Mouse (Mus musculus): ENCODE measurements around the gene Gcnt2. TPM values are rescaled to one million over a fixed set of nuclear protein-coding genes. Genes with fewer than 3 reads are reported as not detected.

Gene Gcnt2
- polyA plus RNA-seq, 1 experiment from 2014 or later, result 5.1 TPM

GRCm38 (mm10) chr13:40859225-40859624, 329 bp upstream of the Gcnt2 start:
- no peak overlapping the region for H3K4me3 ChIP-seq (replicated peaks; ENCODE audit: low read length)
- no peak for ATAC-seq
- peaks cover 10% of the 10 kb centered on the region for H3K4me1 ChIP-seq (replicated peaks; ENCODE audit: control insufficient read depth, insufficient read depth, low read length)
- H3K4me2 ChIP-seq (ENCODE audit: low read length), result no peak overlapping the region
- no peaks in the 10 kb centered on the region for H3K27me3 ChIP-seq (replicated peaks; ENCODE audit: control insufficient read depth, insufficient read depth, low read length)
- no peaks in the 10 kb centered on the region for H3K9me3 ChIP-seq (ENCODE audit: control insufficient read depth, low read length)
- no peak overlapping the region for H3K9ac ChIP-seq (replicated peaks; ENCODE audit: low read depth, low read length)
- H3K36me3 ChIP-seq (ENCODE audit: control insufficient read depth, insufficient read depth), result no peaks in the 10 kb centered on the region
- 80% methylated on average over 8 of the region's 8 CpGs for whole genome bisulfite sequencing
- no peak overlapping the region for H3K27ac ChIP-seq (ENCODE audit: low read length)

GRCm38 (mm10) chr13:40863006-40863405, 3.5 kb downstream of the Gcnt2 start:
- no peaks in the 10 kb centered on the region for H3K36me3 ChIP-seq (ENCODE audit: control insufficient read depth, insufficient read depth)
- H3K9me3 ChIP-seq (ENCODE audit: control insufficient read depth, low read length), result no peaks in the 10 kb centered on the region
- no peak overlapping the region for H3K4me2 ChIP-seq (ENCODE audit: low read length)
- H3K9ac ChIP-seq (replicated peaks; ENCODE audit: low read depth, low read length), result no peak overlapping the region
- ATAC-seq, result no peak
- no peak overlapping the region for H3K4me3 ChIP-seq (replicated peaks; ENCODE audit: low read length)
- 89% methylated on average over 9 of the region's 9 CpGs for WGBS
- no peak overlapping the region for H3K27ac ChIP-seq (ENCODE audit: low read length)
- peaks cover 5% of the 10 kb centered on the region; the same call in 1 of the 2 replicates for H3K4me1 ChIP-seq (replicated peaks; ENCODE audit: control insufficient read depth, insufficient read depth, low read length)
- no peaks in the 10 kb centered on the region for H3K27me3 ChIP-seq (replicated peaks; ENCODE audit: control insufficient read depth, insufficient read depth, low read length)

- Histone ChIP-seq H3K4me1 (replicated peaks; ENCODE audit: control insufficient read depth, insufficient read depth, low read length) (no peaks in the 10 kb centered on the region), H3K9ac (replicated peaks; ENCODE audit: low read depth, low read length) (no peak overlapping the region), H3K4me2 (ENCODE audit: low read length) (no peak overlapping the region), H3K36me3 (ENCODE audit: control insufficient read depth, insufficient read depth) (no peaks in the 10 kb centered on the region), H3K9me3 (ENCODE audit: control insufficient read depth, low read length) (no peaks in the 10 kb centered on the region), H3K27ac (ENCODE audit: low read length) (no peak overlapping the region), H3K27me3 (replicated peaks; ENCODE audit: control insufficient read depth, insufficient read depth, low read length) (no peaks in the 10 kb centered on the region), H3K4me3 (replicated peaks; ENCODE audit: low read length) (no peak overlapping the region)
- no peak for ATAC-seq
- 38% methylated on average over 13 of the region's 16 CpGs for WGBS
Measured at GRCm38 (mm10) chr13:40868844-40869587, 9.5 kb downstream of the Gcnt2 start.

GRCm38 (mm10) chr13:40874021-40874420, 14.5 kb downstream of the Gcnt2 start:
- Histone ChIP-seq H3K4me2 (ENCODE audit: low read length) (no peak overlapping the region), H3K9me3 (ENCODE audit: control insufficient read depth, low read length) (no peaks in the 10 kb centered on the region), H3K27ac (ENCODE audit: low read length) (no peak overlapping the region), H3K4me1 (replicated peaks; ENCODE audit: control insufficient read depth, insufficient read depth, low read length) (no peaks in the 10 kb centered on the region), H3K36me3 (ENCODE audit: control insufficient read depth, insufficient read depth) (no peaks in the 10 kb centered on the region), H3K4me3 (replicated peaks; ENCODE audit: low read length) (no peak overlapping the region), H3K27me3 (replicated peaks; ENCODE audit: control insufficient read depth, insufficient read depth, low read length) (no peaks in the 10 kb centered on the region), H3K9ac (replicated peaks; ENCODE audit: low read depth, low read length) (no peak overlapping the region)
- no peak for ATAC-seq
- WGBS, result 86% methylated on average over 5 of the region's 5 CpGs

- WGBS, result 94% methylated on average over 5 of the region's 5 CpGs
- no peaks in the 10 kb centered on the region for H3K4me1 ChIP-seq (replicated peaks; ENCODE audit: control insufficient read depth, insufficient read depth, low read length)
- no peaks in the 10 kb centered on the region for H3K9me3 ChIP-seq (ENCODE audit: control insufficient read depth, low read length)
- no peak overlapping the region for H3K9ac ChIP-seq (replicated peaks; ENCODE audit: low read depth, low read length)
- H3K27ac ChIP-seq (ENCODE audit: low read length), result no peak overlapping the region
- H3K4me2 ChIP-seq (ENCODE audit: low read length), result no peak overlapping the region
- no peak for ATAC-seq
- no peaks in the 10 kb centered on the region for H3K36me3 ChIP-seq (ENCODE audit: control insufficient read depth, insufficient read depth)
- no peaks in the 10 kb centered on the region for H3K27me3 ChIP-seq (replicated peaks; ENCODE audit: control insufficient read depth, insufficient read depth, low read length)
- no peak overlapping the region for H3K4me3 ChIP-seq (replicated peaks; ENCODE audit: low read length)
Measured at GRCm38 (mm10) chr13:40875415-40875814, 15.9 kb downstream of the Gcnt2 start.

GRCm38 (mm10) chr13:40877589-40877988, 18.0 kb downstream of the Gcnt2 start:
- Histone ChIP-seq H3K4me1 (replicated peaks; ENCODE audit: control insufficient read depth, insufficient read depth, low read length) (no peaks in the 10 kb centered on the region), H3K27ac (ENCODE audit: low read length) (no peak overlapping the region), H3K4me2 (ENCODE audit: low read length) (no peak overlapping the region), H3K9ac (replicated peaks; ENCODE audit: low read depth, low read length) (no peak overlapping the region), H3K27me3 (replicated peaks; ENCODE audit: control insufficient read depth, insufficient read depth, low read length) (no peaks in the 10 kb centered on the region), H3K9me3 (ENCODE audit: control insufficient read depth, low read length) (no peaks in the 10 kb centered on the region), H3K4me3 (replicated peaks; ENCODE audit: low read length) (no peak overlapping the region), H3K36me3 (ENCODE audit: control insufficient read depth, insufficient read depth) (no peaks in the 10 kb centered on the region)
- ATAC-seq, result no peak
- WGBS, result 78% methylated on average over 4 of the region's 4 CpGs

GRCm38 (mm10) chr13:40880557-40880956, 21.0 kb downstream of the Gcnt2 start:
- Histone ChIP-seq H3K36me3 (ENCODE audit: control insufficient read depth, insufficient read depth) (no peaks in the 10 kb centered on the region), H3K4me1 (replicated peaks; ENCODE audit: control insufficient read depth, insufficient read depth, low read length) (no peaks in the 10 kb centered on the region), H3K27ac (ENCODE audit: low read length) (no peak overlapping the region), H3K4me3 (replicated peaks; ENCODE audit: low read length) (no peak overlapping the region), H3K9ac (replicated peaks; ENCODE audit: low read depth, low read length) (no peak overlapping the region), H3K4me2 (ENCODE audit: low read length) (no peak overlapping the region), H3K27me3 (replicated peaks; ENCODE audit: control insufficient read depth, insufficient read depth, low read length) (no peaks in the 10 kb centered on the region), H3K9me3 (ENCODE audit: control insufficient read depth, low read length) (no peaks in the 10 kb centered on the region)
- ATAC-seq, result no peak
- WGBS, result 82% methylated on average over 8 of the region's 8 CpGs

- no peak for ATAC-seq
- no peaks in the 10 kb centered on the region for H3K36me3 ChIP-seq (ENCODE audit: control insufficient read depth, insufficient read depth)
- no peak overlapping the region for H3K27ac ChIP-seq (ENCODE audit: low read length)
- H3K4me1 ChIP-seq (replicated peaks; ENCODE audit: control insufficient read depth, insufficient read depth, low read length), result peaks cover 8% of the 10 kb centered on the region; the same call in 1 of the 2 replicates
- H3K4me2 ChIP-seq (ENCODE audit: low read length), result no peak overlapping the region
- H3K9me3 ChIP-seq (ENCODE audit: control insufficient read depth, low read length), result no peaks in the 10 kb centered on the region
- no peak overlapping the region for H3K4me3 ChIP-seq (replicated peaks; ENCODE audit: low read length)
- no peak overlapping the region for H3K9ac ChIP-seq (replicated peaks; ENCODE audit: low read depth, low read length)
- no peaks in the 10 kb centered on the region for H3K27me3 ChIP-seq (replicated peaks; ENCODE audit: control insufficient read depth, insufficient read depth, low read length)
- 87% methylated on average over 5 of the region's 5 CpGs for WGBS
Measured at GRCm38 (mm10) chr13:40882606-40883005, 23.1 kb downstream of the Gcnt2 start.

- Histone ChIP-seq H3K9me3 (ENCODE audit: control insufficient read depth, low read length) (no peaks in the 10 kb centered on the region), H3K9ac (replicated peaks; ENCODE audit: low read depth, low read length) (no peak overlapping the region), H3K4me1 (replicated peaks; ENCODE audit: control insufficient read depth, insufficient read depth, low read length) (peaks cover 11% of the 10 kb centered on the region; the same call in 1 of the 2 replicates), H3K4me2 (ENCODE audit: low read length) (no peak overlapping the region), H3K27me3 (replicated peaks; ENCODE audit: control insufficient read depth, insufficient read depth, low read length) (no peaks in the 10 kb centered on the region), H3K4me3 (replicated peaks; ENCODE audit: low read length) (no peak overlapping the region), H3K27ac (ENCODE audit: low read length) (no peak overlapping the region), H3K36me3 (ENCODE audit: control insufficient read depth, insufficient read depth) (no peaks in the 10 kb centered on the region)
- 65% methylated on average over 9 of the region's 9 CpGs for WGBS
- ATAC-seq, result no peak
Measured at GRCm38 (mm10) chr13:40883903-40884302, 24.3 kb downstream of the Gcnt2 start.

Measured in forebrain, embryonic 16.5 days (tissue).